Mouse (Mus musculus): ENCODE measurements around the gene Fchsd2. TPM values are rescaled to one million over a fixed set of nuclear protein-coding genes. Genes with fewer than 3 reads are reported as not detected.

Fchsd2 gene
- total RNA-seq, 4 experiments from 2014 or later: 40.1 to 46.5 (median 43.4) TPM

Other genes starting within 250 kb of the Fchsd2 start
- 10 to 100 TPM; 11.6 to 14.1 (median 12.8) TPM for gene Relt, start 229.4 kb upstream of the Fchsd2 start, total RNA-seq (2022)
- 100 to 1,000 TPM; 149 to 173 (median 162) TPM for gene Arhgef17, start 160.8 kb upstream of the Fchsd2 start, total RNA-seq (2022)
- gene P2ry6, start 118.2 kb upstream of the Fchsd2 start, total RNA-seq (2022): 1 to 10 TPM; 3.1 to 8.7 (median 6.5) TPM
- 1 to 10 TPM in 2 of 4 experiments, under 1 TPM in 2; 0.60 to 4.5 (median 1.9) TPM for gene P2ry2, start 80.0 kb upstream of the Fchsd2 start, total RNA-seq (2022)
- gene Atg16l2, start 209.4 kb downstream of the Fchsd2 start, total RNA-seq (2022): 10 to 100 TPM; 45.2 to 54.5 (median 48.5) TPM
- gene Stard10, start 224.2 kb downstream of the Fchsd2 start, total RNA-seq (2022): 10 to 100 TPM; 25.3 to 28.8 (median 27.2) TPM